Mouse (Mus musculus) forebrain, embryonic 14.5 days (tissue): ENCODE measurements around the gene Lamtor1. TPM values are rescaled to one million over a fixed set of nuclear protein-coding genes. Genes with fewer than 3 reads are reported as not detected.

Source experiments
- ATAC-seq: fragments of 200-750 bp; cut with Nextera tagmentation; 2 replicates; pipeline ENCODE4 v1.8.0; 2017; ENCODE audit warnings: mild to moderate bottlenecking, moderate library complexity
- DNase-seq: peaks from one replicate; pipeline ENCODE4 v3.0.0-alpha.2; 2015; ENCODE audit warnings: low spot score
- H3K27ac ChIP-seq: fragments of 300-500 bp; sonication (generic); 2 replicates; pipeline ENCODE4 v1.5.1; 2014; ENCODE audit warnings: low read depth, mild to moderate bottlenecking, control low read depth, low read length, moderate library complexity
- H3K27me3 ChIP-seq: fragments of 300-500 bp; sonication (generic); replicated peaks from 2 replicates; pipeline ENCODE4 v1.6.1; 2014; ENCODE audit warnings: low read length, control low read depth, mixed read lengths; ENCODE audit not compliant: control insufficient read depth, insufficient read depth
- H3K36me3 ChIP-seq: fragments of 300-500 bp; sonication (generic); 2 replicates; pipeline ENCODE4 v1.6.1; 2014; ENCODE audit warnings: low read length, control low read depth; ENCODE audit not compliant: control insufficient read depth, insufficient read depth
- H3K4me1 ChIP-seq: fragments of 300-500 bp; sonication (generic); 2 replicates; pipeline ENCODE4 v1.6.1; 2014; ENCODE audit warnings: antibody characterized with exemption, low read length, control low read depth; ENCODE audit not compliant: control insufficient read depth, insufficient read depth
- H3K4me2 ChIP-seq: fragments of 300-500 bp; sonication (generic); 2 replicates; pipeline ENCODE4 v1.6.1; 2014; ENCODE audit warnings: mild to moderate bottlenecking, control low read depth, low read length
- H3K4me3 ChIP-seq: fragments of 300-500 bp; sonication (generic); 2 replicates; pipeline ENCODE4 v1.5.1; 2014; ENCODE audit warnings: low read depth, low read length, control low read depth
- H3K9ac ChIP-seq: fragments of 300-500 bp; sonication (generic); 2 replicates; pipeline ENCODE4 v1.6.1; 2014; ENCODE audit warnings: mild to moderate bottlenecking, low read length, control low read depth, moderate library complexity
- H3K9me3 ChIP-seq: fragments of 300-500 bp; sonication (generic); replicated peaks from 2 replicates; pipeline ENCODE4 v1.6.1; 2016; ENCODE audit warnings: low read length, control low read depth, mixed read lengths; ENCODE audit not compliant: control insufficient read depth
- WGBS: fragments of 180-500 bp; shearing (Covaris S2); extraction: QIAGEN DNeasy Blood & Tissue Kit; methylation state at CpG from one replicate; pipeline ENCODE4 v1.1.7; 2014; 5-methylcytosine and 5-hydroxymethylcytosine counted together
- polyA plus RNA-seq: library from polyadenylated mRNA; unstranded; fragments of >200 nt; fragmentation: Nextera tagmentation; extraction: Ambion mirVana; gene quantifications from 2 replicates; pipeline ENCODE4 v1.2.1, GENCODE M21; 2014

Lamtor1 gene
- polyA plus RNA-seq, 1 experiment from 2014 or later = 201 TPM

- Histone ChIP-seq H3K27me3 (no peaks in the 10 kb centered on the region), H3K27ac (no peak overlapping the region), H3K4me3 (no peak overlapping the region), H3K9ac (no peak overlapping the region), H3K9me3 (no peaks in the 10 kb centered on the region), H3K4me1 (no peaks in the 10 kb centered on the region), H3K36me3 (no peaks in the 10 kb centered on the region), H3K4me2 (no peak overlapping the region)
- 85% methylated on average over 2 of the region's 2 CpGs for WGBS
- ATAC-seq = no peak
- DNase-seq = no peak
Observed at GRCm38 (mm10) chr7:101955276-101955675, 49.6 kb downstream of the Lamtor1 start.

- WGBS = 59% methylated on average over 4 of the region's 4 CpGs
- no peak overlapping the region for H3K4me2 ChIP-seq
- no peaks in the 10 kb centered on the region for H3K4me1 ChIP-seq
- ATAC-seq (no peak), DNase-seq (no peak)
- no peaks in the 10 kb centered on the region for H3K27me3 ChIP-seq
- H3K9ac ChIP-seq = no peak overlapping the region
- no peaks in the 10 kb centered on the region for H3K36me3 ChIP-seq
- no peaks in the 10 kb centered on the region for H3K9me3 ChIP-seq
- no peak overlapping the region for H3K27ac ChIP-seq
- no peak overlapping the region for H3K4me3 ChIP-seq
Observed at GRCm38 (mm10) chr7:101955862-101956261, 50.2 kb downstream of the Lamtor1 start.

- no peak for DNase-seq
- ATAC-seq = no peak
- WGBS = 89% methylated on average over 1 of the region's 1 CpGs
Observed at GRCm38 (mm10) chr7:101956481-101956880, 50.8 kb downstream of the Lamtor1 start.

GRCm38 (mm10) chr7:101956911-101957310 is 51.2 kb downstream of the Lamtor1 start:
- Histone ChIP-seq H3K36me3 (no peaks in the 10 kb centered on the region), H3K4me3 (no peak overlapping the region), H3K9ac (no peak overlapping the region), H3K27me3 (no peaks in the 10 kb centered on the region), H3K4me2 (no peak overlapping the region), H3K9me3 (no peaks in the 10 kb centered on the region), H3K27ac (no peak overlapping the region), H3K4me1 (no peaks in the 10 kb centered on the region)
- DNase-seq (no peak), ATAC-seq (no peak)
- 94% methylated on average over 5 of the region's 5 CpGs for WGBS

More at GRCm38 (mm10) chr7:101956481-101956880, 50.8 kb downstream of the Lamtor1 start:
- H3K4me1 ChIP-seq = no peaks in the 10 kb centered on the region
- H3K27ac ChIP-seq = no peak overlapping the region
- H3K9me3 ChIP-seq = no peaks in the 10 kb centered on the region
- H3K9ac ChIP-seq = no peak overlapping the region
- H3K4me3 ChIP-seq = no peak overlapping the region
- no peaks in the 10 kb centered on the region for H3K36me3 ChIP-seq
- H3K27me3 ChIP-seq = no peaks in the 10 kb centered on the region
- H3K4me2 ChIP-seq = no peak overlapping the region

GRCm38 (mm10) chr7:101962829-101963228 is 57.1 kb downstream of the Lamtor1 start:
- Histone ChIP-seq H3K4me2 (no peak overlapping the region), H3K27me3 (no peaks in the 10 kb centered on the region), H3K9ac (no peak overlapping the region), H3K4me1 (no peaks in the 10 kb centered on the region), H3K27ac (no peak overlapping the region), H3K4me3 (no peak overlapping the region), H3K36me3 (no peaks in the 10 kb centered on the region), H3K9me3 (no peaks in the 10 kb centered on the region)
- ATAC-seq = no peak
- 98% methylated on average over 2 of the region's 2 CpGs for WGBS
- DNase-seq = no peak

- no peaks in the 10 kb centered on the region for H3K27me3 ChIP-seq
- H3K4me3 ChIP-seq = no peak overlapping the region
- H3K4me1 ChIP-seq = peaks cover under 1% of the 10 kb centered on the region
- WGBS = 92% methylated on average over 2 of the region's 2 CpGs
- no peaks in the 10 kb centered on the region for H3K36me3 ChIP-seq
- DNase-seq = no peak
- ATAC-seq = no peak
- no peak overlapping the region for H3K4me2 ChIP-seq
- no peak overlapping the region for H3K9ac ChIP-seq
- H3K27ac ChIP-seq = no peak overlapping the region
- H3K9me3 ChIP-seq = no peaks in the 10 kb centered on the region
Observed at GRCm38 (mm10) chr7:101963621-101964020, 57.9 kb downstream of the Lamtor1 start.

- Histone ChIP-seq H3K27me3 (no peaks in the 10 kb centered on the region), H3K9me3 (no peaks in the 10 kb centered on the region), H3K27ac (no peak overlapping the region), H3K4me3 (no peak overlapping the region), H3K4me2 (no peak overlapping the region), H3K9ac (no peak overlapping the region), H3K4me1 (peaks cover 6% of the 10 kb centered on the region), H3K36me3 (no peaks in the 10 kb centered on the region)
- ATAC-seq (no peak), DNase-seq (no peak)
- WGBS = 92% methylated on average over 4 of the region's 4 CpGs
Observed at GRCm38 (mm10) chr7:101964551-101964950, 58.8 kb downstream of the Lamtor1 start.

GRCm38 (mm10) chr7:101965606-101966005 is 59.9 kb downstream of the Lamtor1 start:
- ATAC-seq (no peak), DNase-seq (no peak)
- H3K4me1 ChIP-seq = peaks cover 6% of the 10 kb centered on the region
- no peak overlapping the region for H3K4me2 ChIP-seq
- H3K9ac ChIP-seq = no peak overlapping the region
- no peaks in the 10 kb centered on the region for H3K9me3 ChIP-seq
- H3K27me3 ChIP-seq = no peaks in the 10 kb centered on the region
- no peak overlapping the region for H3K4me3 ChIP-seq
- H3K27ac ChIP-seq = no peak overlapping the region
- WGBS = 77% methylated on average over 2 of the region's 2 CpGs
- no peaks in the 10 kb centered on the region for H3K36me3 ChIP-seq

- H3K4me3 ChIP-seq = no peak overlapping the region
- H3K27me3 ChIP-seq = no peaks in the 10 kb centered on the region
- H3K9ac ChIP-seq = no peak overlapping the region
- peaks cover 16% of the 10 kb centered on the region for H3K4me1 ChIP-seq
- H3K9me3 ChIP-seq = no peaks in the 10 kb centered on the region
- no peak overlapping the region for H3K27ac ChIP-seq
- H3K36me3 ChIP-seq = no peaks in the 10 kb centered on the region
- DNase-seq (peak; percentile 42), ATAC-seq (no peak)
- no peak overlapping the region for H3K4me2 ChIP-seq
- WGBS = 80% methylated on average over 1 of the region's 1 CpGs
Observed at GRCm38 (mm10) chr7:101967256-101967655, 61.6 kb downstream of the Lamtor1 start.
